ENCODE assay signal across 33 mouse cellular contexts in the genomic region with DNA sequence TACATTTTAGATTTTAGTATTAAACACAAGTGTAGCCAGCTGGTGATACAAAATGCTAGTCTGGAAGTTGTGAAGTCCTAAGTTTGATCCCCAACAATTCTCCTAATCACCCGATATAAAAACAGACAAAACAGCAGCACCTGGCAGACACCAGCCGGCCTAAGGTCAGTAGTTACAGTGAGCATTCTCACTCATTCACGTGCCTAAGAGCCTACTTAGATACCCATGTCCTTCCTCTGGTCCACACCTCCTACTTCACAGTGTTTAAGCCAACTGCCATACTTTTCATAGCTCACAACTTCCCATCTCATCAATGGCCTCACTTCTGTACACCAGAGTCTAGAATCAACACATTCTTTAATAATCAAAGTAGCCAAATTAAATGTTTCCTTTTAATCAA.
"Had no signal": no experiment of that assay in that cellular context is flagged by ENCODE, and none has a peak within 500 bp of the region (broad histone marks: within the 10 kb centered on the region; RNA-seq: fewer than 3 reads in every experiment).

No protein-coding gene starts in this region.

- ATAC-seq: hindbrain, embryonic 16.5 days; hindbrain, postnatal 0 days; intestine, embryonic 15.5 days; intestine, embryonic 16.5 days; intestine, postnatal 0 days had no signal

- H3K4me3 ChIP-seq: heart, embryonic 12.5 days; heart, embryonic 13.5 days; heart, embryonic 15.5 days; hindbrain, embryonic 10.5 days; hindbrain, embryonic 12.5 days; hindbrain, embryonic 13.5 days; hindbrain, embryonic 15.5 days; intestine, embryonic 15.5 days; kidney, embryonic 15.5 days; layer of hippocampus, adult 2 months; left cerebral cortex, adult 2 months had no signal

- H3K9ac ChIP-seq: heart, embryonic 12.5 days; heart, embryonic 13.5 days; heart, embryonic 15.5 days; hindbrain, embryonic 12.5 days; hindbrain, embryonic 13.5 days; hindbrain, embryonic 14.5 days; hindbrain, embryonic 15.5 days; intestine, embryonic 15.5 days; kidney, embryonic 15.5 days had no signal

- DNase-seq: heart, postnatal 10 days; heart, postnatal 14 days; heart, postnatal 36 days; heart, postnatal 4 days; kidney, adult 11 months; kidney, adult 18-20 months; kidney, adult 2 months; kidney, adult 8-10 months; kidney, adult 9 months; kidney, postnatal 10 days; kidney, postnatal 14 days; kidney, postnatal 36 days; kidney, postnatal 4 days; layer of hippocampus, adult 9-11 months; layer of hippocampus, postnatal 36 days had no signal

- H3K27me3 ChIP-seq: heart, embryonic 12.5 days; heart, embryonic 13.5 days; heart, embryonic 15.5 days; hindbrain, embryonic 12.5 days; hindbrain, embryonic 13.5 days; hindbrain, embryonic 15.5 days; intestine, embryonic 15.5 days; kidney, embryonic 15.5 days had no signal

- H3K4me2 ChIP-seq: heart, embryonic 11.5 days; heart, embryonic 12.5 days; heart, embryonic 13.5 days; heart, embryonic 15.5 days; hindbrain, embryonic 12.5 days; hindbrain, embryonic 13.5 days; hindbrain, embryonic 14.5 days; hindbrain, embryonic 15.5 days; intestine, embryonic 15.5 days; kidney, embryonic 15.5 days had no signal

- H3K27ac ChIP-seq: heart, embryonic 13.5 days; heart, embryonic 15.5 days; hindbrain, embryonic 10.5 days; hindbrain, embryonic 12.5 days; hindbrain, embryonic 13.5 days; hindbrain, embryonic 14.5 days; hindbrain, embryonic 15.5 days; hindbrain, postnatal 0 days; intestine, embryonic 15.5 days; kidney, embryonic 15.5 days; kidney, postnatal 0 days; layer of hippocampus, adult 2 months; left cerebral cortex, adult 2 months had no signal

- H3K4me1 ChIP-seq: heart, embryonic 12.5 days; heart, embryonic 13.5 days; heart, embryonic 15.5 days; hindbrain, embryonic 10.5 days; hindbrain, embryonic 12.5 days; hindbrain, embryonic 13.5 days; hindbrain, embryonic 15.5 days; intestine, embryonic 15.5 days; kidney, embryonic 15.5 days had no signal

- H3K9me3 ChIP-seq: heart, embryonic 12.5 days; heart, embryonic 13.5 days; heart, embryonic 15.5 days; hindbrain, embryonic 10.5 days; hindbrain, embryonic 12.5 days; hindbrain, embryonic 13.5 days; hindbrain, embryonic 15.5 days; intestine, embryonic 15.5 days; kidney, embryonic 15.5 days had no signal
